Mouse (Mus musculus) left cerebral cortex, postnatal 25 days (tissue): ENCODE measurements around the gene Acbd4. TPM values are rescaled to one million over a fixed set of nuclear protein-coding genes. Genes with fewer than 3 reads are reported as not detected.

Experiments used
- DNase-seq, 2 experiments: peaks; one replicate each; pipeline ENCODE4 v3.0.0; 2022; ENCODE audit warnings: low spot score in 2 of 2, mixed read lengths in 1 of 2
- intact Hi-C: fragments of 180-260 bp; cut with DNase I; formaldehyde crosslinking; loops from one replicate; pipeline ENCODE4 v1.15.1; 2025
- total RNA-seq, 2 experiments: library from RNA; stranded (reverse); gene quantifications; 2 replicates each; pipeline ENCODE4 v1.2.3; 2021

The Acbd4 gene
- total RNA-seq = 10 to 100 TPM; 68.9 to 70.7 TPM

- peak; percentile 64 to 66 for DNase-seq
- intact Hi-C loops = no loop called here
Measured at GRCm38 (mm10) chr11:103101481-103101865, at the start of gene Acbd4, which contains the start of gene Plcd3. Gene Acbd4, plus strand, starts transcription at chr11:103101682. Gene Plcd3, minus strand, starts transcription at chr11:103101658.

GRCm38 (mm10) chr11:103052078-103052477 is 49.4 kb upstream of the Acbd4 start:
- intact Hi-C loops = no loop called here
- no peak for DNase-seq

DNA sequence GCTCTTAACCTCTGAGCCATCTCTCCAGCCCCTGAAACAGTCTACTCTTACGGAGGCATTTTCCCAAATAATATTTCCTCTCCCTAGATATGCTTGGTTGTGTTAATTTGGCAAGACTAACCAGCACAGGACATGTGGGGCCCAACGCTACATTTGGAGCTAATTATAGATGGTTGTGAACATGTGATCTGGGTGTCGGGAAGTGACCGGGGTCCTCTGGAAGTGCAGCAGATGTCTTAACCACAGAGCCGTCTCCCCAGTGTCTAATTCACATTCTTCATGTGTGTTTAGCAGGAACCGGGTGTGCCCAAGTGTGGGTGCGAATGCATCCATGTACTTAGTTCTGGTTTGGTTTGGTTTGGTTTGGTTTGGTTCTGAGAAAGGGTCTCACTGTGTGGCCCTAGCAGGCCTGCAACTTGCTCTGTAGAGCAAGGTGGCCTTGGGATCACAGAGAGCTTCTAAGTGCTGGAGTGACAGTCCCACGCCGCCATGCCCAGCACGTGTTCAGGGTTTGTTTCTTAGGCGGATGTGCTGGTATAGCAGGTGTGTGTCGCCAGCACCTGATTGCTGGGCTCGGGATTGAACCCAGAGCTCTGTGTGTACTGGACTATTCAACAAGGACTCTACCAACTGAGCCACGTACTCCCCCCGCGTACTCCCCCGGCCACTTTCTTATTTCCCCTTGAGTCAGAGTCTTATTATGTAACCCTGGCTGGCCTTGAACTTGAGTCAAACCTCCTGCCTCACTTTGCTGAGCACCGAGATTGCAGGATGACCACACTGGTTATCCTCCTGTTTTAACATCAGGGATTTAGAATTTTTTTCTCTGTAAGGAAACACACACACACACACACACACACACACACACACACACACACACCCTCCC is 48.0 kb upstream of the Acbd4 start:
- intact Hi-C loops = loop anchor here (2.0 kb wide), 1 partner anchor 153 kb away; the partner anchor contains the start of gene Gfap
- DNase-seq = no peak

- intact Hi-C loops = loop anchor here (2.0 kb wide), 1 partner anchor 154 kb away; the partner anchor contains the start of gene Gfap
- peak; percentile 85 to 91 for DNase-seq
Measured at GRCm38 (mm10) chr11:103054798-103055197, 46.7 kb upstream of the Acbd4 start.

- no peak for DNase-seq
- intact Hi-C loops = no loop called here
Measured at GRCm38 (mm10) chr11:103056636-103057035, 44.8 kb upstream of the Acbd4 start.

DNA sequence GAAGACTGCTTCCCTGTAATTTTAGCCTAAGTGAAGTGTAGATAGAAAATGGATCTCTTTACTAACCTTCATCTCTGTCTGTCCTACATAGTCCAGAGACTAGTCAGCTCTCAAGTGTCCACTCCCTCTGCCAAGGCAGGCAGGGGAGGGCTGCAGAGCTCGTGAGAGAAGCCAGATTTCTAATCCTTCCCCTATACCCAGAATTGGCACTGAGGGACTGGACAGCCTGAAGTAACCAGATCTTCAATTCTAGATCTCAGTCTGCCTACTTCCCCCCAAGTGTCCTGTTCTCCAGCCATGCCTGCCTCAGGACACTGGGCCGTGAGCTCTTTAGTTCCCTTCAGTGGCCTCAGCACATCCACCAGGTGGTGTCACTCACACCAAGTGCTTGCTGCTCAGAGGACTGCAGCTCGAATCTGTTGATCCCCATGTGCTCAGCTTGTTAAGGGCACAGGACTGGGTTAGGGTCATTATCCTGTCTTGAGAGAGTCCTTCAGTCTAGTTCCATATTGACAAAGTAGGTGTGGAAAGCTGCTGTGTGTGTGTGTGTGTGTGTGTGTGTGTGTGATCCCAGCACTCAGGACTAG is 42.9 kb upstream of the Acbd4 start:
- DNase-seq = no peak
- intact Hi-C loops = no loop called here

GRCm38 (mm10) chr11:103066191-103067050 is 35.1 kb upstream of the Acbd4 start:
- intact Hi-C loops = no loop called here
- no peak for DNase-seq

DNA sequence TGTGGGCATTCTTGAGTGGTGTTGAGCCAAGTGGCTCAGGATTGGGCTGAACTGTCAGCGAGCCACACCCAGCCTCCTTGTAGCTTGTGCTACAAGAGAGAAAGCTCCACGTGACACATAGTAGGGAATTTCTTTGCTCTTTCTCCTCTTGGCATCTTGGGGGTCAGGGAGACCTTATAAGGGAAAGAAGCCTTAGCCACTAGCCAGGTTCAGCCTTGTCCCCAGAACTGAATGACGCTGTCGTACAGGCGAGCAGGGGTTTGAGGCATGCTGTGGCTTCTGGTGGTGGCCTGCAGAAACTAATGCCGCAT is 34.5 kb upstream of the Acbd4 start:
- DNase-seq = no peak
- intact Hi-C loops = no loop called here

- no peak for DNase-seq
Measured at GRCm38 (mm10) chr11:103067457-103068001, 34.0 kb upstream of the Acbd4 start.

GRCm38 (mm10) chr11:103068272-103068671 is 33.2 kb upstream of the Acbd4 start:
- intact Hi-C loops = no loop called here
- DNase-seq = no peak

More at GRCm38 (mm10) chr11:103067457-103068001, 34.0 kb upstream of the Acbd4 start:
- intact Hi-C loops = no loop called here

DNA sequence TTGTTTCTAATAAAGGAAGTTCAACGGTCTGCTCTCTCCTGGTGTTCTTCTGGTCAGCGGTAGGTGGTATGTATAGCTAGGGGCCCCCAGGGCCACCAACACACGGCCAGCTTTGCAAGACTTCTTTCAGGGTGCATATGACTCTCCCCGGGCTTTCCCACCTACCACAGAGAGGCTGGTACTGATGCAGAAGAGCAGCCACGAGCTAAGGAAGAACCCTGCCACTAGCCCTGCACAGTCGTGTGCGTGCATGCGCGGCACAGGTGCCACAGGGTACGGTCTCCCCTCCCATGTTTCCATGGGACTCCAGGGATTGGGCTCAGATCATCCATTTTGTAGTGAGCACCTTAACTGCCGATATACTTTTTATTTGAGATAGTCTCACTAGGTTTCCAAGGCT is 32.6 kb upstream of the Acbd4 start:
- no peak for DNase-seq
- intact Hi-C loops = no loop called here

DNA sequence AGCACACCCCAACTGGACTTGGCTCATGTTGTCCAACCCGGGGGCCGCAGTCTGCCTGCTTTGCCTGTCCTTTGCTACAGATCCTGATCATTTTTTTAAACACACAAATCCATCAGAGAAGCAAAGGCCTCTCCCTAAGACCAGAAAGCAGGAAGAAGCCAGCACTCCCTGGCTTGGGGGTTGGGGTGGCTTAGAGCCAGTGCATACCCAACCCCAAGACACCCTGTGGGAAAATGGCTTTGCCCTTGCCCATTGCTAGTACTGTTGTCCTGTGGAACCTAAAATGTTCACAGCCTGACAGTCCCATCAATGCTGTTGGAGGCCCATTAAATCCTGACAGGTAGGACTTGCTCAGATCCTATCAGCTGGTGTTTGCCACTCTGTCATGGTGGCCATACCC is 31.8 kb upstream of the Acbd4 start:
- intact Hi-C loops = no loop called here
- no peak for DNase-seq

- no peak for DNase-seq
- intact Hi-C loops = no loop called here
Measured at GRCm38 (mm10) chr11:103070322-103070880, 31.1 kb upstream of the Acbd4 start.

GRCm38 (mm10) chr11:103073671-103074070 is 27.8 kb upstream of the Acbd4 start:
- intact Hi-C loops = no loop called here
- no peak for DNase-seq

GRCm38 (mm10) chr11:103074121-103074650 is 27.3 kb upstream of the Acbd4 start:
- intact Hi-C loops = no loop called here
- no peak for DNase-seq

DNA sequence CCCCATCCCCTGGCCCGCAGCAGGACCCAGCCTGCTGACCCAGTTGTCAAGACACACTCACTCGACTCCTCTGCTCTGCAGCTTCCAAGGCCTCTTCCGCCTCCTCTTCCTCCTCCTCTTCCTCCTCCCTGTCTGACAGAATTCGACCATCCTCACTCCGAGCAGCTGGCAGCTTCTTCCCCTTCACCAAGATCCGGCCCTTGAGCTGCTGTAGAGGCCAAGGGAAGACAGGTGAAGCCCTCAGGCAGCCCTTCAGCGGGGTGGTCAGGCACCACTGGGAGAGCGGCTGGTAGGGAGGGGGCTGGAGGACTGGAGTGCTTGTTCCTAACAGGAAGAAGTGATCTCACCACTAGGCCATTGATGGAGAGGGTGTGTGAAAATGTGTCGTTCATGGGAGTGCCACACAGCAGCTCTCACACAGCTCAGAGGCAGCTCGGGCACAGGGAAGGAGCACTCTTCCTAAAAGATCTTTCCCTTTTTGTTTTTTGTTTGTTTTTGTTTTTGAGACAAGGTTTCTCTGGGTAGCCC is 26.6 kb upstream of the Acbd4 start:
- no peak for DNase-seq
- intact Hi-C loops = no loop called here

GRCm38 (mm10) chr11:103076010-103076409 is 25.5 kb upstream of the Acbd4 start:
- intact Hi-C loops = no loop called here
- no peak for DNase-seq

DNA sequence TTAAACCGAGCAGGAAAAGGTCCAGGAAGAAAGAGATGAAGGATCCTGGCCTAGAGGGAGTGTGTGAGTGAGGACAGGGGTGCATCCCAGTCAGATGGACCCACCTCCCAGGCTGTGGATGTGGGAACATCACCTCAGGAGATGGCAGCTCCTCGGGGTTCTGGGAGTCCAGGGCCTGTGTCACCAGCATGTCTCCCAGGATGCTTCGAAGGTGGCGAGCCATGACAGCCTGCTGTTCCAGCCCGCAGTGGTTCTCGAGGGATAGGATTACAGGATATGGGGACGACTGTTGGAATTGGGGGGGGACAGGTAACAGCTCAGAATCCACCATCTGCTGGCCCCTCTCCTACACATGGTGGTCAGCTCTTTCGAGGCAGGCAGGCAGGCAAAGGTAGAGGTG is 24.9 kb upstream of the Acbd4 start:
- intact Hi-C loops = no loop called here
- no peak for DNase-seq

GRCm38 (mm10) chr11:103078131-103078530 is 23.4 kb upstream of the Acbd4 start:
- DNase-seq = no peak
- intact Hi-C loops = no loop called here
